Mouse (Mus musculus): Measurements from ENCODE around the gene Spns3. TPM values are rescaled to one million over a fixed set of nuclear protein-coding genes. Genes with fewer than 3 reads are reported as not detected.

Gene Spns3
- polyA plus RNA-seq, 1 experiment from 2014 or later: 0.15 TPM

GRCm38 (mm10) chr11:72573819-72574218 lies 23.5 kb upstream of the Spns3 start:
- H3K36me3 ChIP-seq: no peaks in the 10 kb centered on the region
- 85% methylated on average over 1 of the region's 1 CpGs for WGBS
- H3K27me3 ChIP-seq (ENCODE audit: low read depth, poor library complexity, severe bottlenecking): peaks cover 28% of the 10 kb centered on the region
- peaks cover 15% of the 10 kb centered on the region for H3K4me1 ChIP-seq
- H3K27ac ChIP-seq: no peak overlapping the region
- no peaks in the 10 kb centered on the region for H3K9me3 ChIP-seq (replicated peaks)
- no peak for DNase-seq (ENCODE audit: low spot score)
- H3K4me3 ChIP-seq: no peak overlapping the region

GRCm38 (mm10) chr11:72570319-72570979 lies 20.1 kb upstream of the Spns3 start:
- peak; percentile 86 for DNase-seq (ENCODE audit: low spot score)
- Histone ChIP-seq H3K36me3 (no peaks in the 10 kb centered on the region), H3K9me3 (replicated peaks) (no peaks in the 10 kb centered on the region), H3K4me3 (peak overlapping the region; percentile 26), H3K27me3 (ENCODE audit: low read depth, poor library complexity, severe bottlenecking) (peaks cover 6% of the 10 kb centered on the region; the same call in 1 of the 2 replicates), H3K27ac (no peak overlapping the region), H3K4me1 (no peaks in the 10 kb centered on the region)
- WGBS: 6% methylated on average over 18 of the region's 18 CpGs

GRCm38 (mm10) chr11:72569671-72570318 lies 19.5 kb upstream of the Spns3 start:
- 73% methylated on average over 11 of the region's 11 CpGs for WGBS
- Histone ChIP-seq H3K27ac (no peak overlapping the region), H3K36me3 (no peaks in the 10 kb centered on the region), H3K4me1 (no peaks in the 10 kb centered on the region), H3K9me3 (replicated peaks) (no peaks in the 10 kb centered on the region), H3K4me3 (no peak overlapping the region), H3K27me3 (ENCODE audit: low read depth, poor library complexity, severe bottlenecking) (peaks cover 6% of the 10 kb centered on the region; the same call in 1 of the 2 replicates)
- no peak for DNase-seq (ENCODE audit: low spot score)

- no peaks in the 10 kb centered on the region for H3K36me3 ChIP-seq
- no peak for DNase-seq (ENCODE audit: low spot score)
- WGBS: 45% methylated on average over 8 of the region's 8 CpGs
- H3K4me1 ChIP-seq: no peaks in the 10 kb centered on the region
- H3K27me3 ChIP-seq (ENCODE audit: low read depth, poor library complexity, severe bottlenecking): peaks cover 6% of the 10 kb centered on the region; the same call in 1 of the 2 replicates
- no peak overlapping the region for H3K27ac ChIP-seq
- no peaks in the 10 kb centered on the region for H3K9me3 ChIP-seq (replicated peaks)
- no peak overlapping the region for H3K4me3 ChIP-seq
Measured at GRCm38 (mm10) chr11:72569051-72569450, 18.7 kb upstream of the Spns3 start.

- no peak for DNase-seq (ENCODE audit: low spot score)
- Histone ChIP-seq H3K9me3 (replicated peaks) (no peaks in the 10 kb centered on the region), H3K27me3 (ENCODE audit: low read depth, poor library complexity, severe bottlenecking) (peaks cover 6% of the 10 kb centered on the region; the same call in 1 of the 2 replicates), H3K27ac (no peak overlapping the region), H3K4me3 (no peak overlapping the region), H3K4me1 (no peaks in the 10 kb centered on the region), H3K36me3 (no peaks in the 10 kb centered on the region)
- WGBS: 53% methylated on average over 10 of the region's 10 CpGs
Measured at GRCm38 (mm10) chr11:72566816-72567338, 16.6 kb upstream of the Spns3 start.

GRCm38 (mm10) chr11:72566304-72566703 lies 16.0 kb upstream of the Spns3 start:
- H3K4me3 ChIP-seq: no peak overlapping the region
- no peak overlapping the region for H3K27ac ChIP-seq
- DNase-seq (ENCODE audit: low spot score): no peak
- no peaks in the 10 kb centered on the region for H3K9me3 ChIP-seq (replicated peaks)
- no peaks in the 10 kb centered on the region for H3K36me3 ChIP-seq
- WGBS: 74% methylated on average over 7 of the region's 7 CpGs
- H3K27me3 ChIP-seq (ENCODE audit: low read depth, poor library complexity, severe bottlenecking): peaks cover 2% of the 10 kb centered on the region; the same call in 1 of the 2 replicates
- no peaks in the 10 kb centered on the region for H3K4me1 ChIP-seq

- no peak for DNase-seq (ENCODE audit: low spot score)
- Histone ChIP-seq H3K27ac (no peak overlapping the region), H3K4me3 (no peak overlapping the region), H3K9me3 (replicated peaks) (no peaks in the 10 kb centered on the region), H3K27me3 (ENCODE audit: low read depth, poor library complexity, severe bottlenecking) (no peaks in the 10 kb centered on the region), H3K36me3 (no peaks in the 10 kb centered on the region), H3K4me1 (no peaks in the 10 kb centered on the region)
- WGBS: 35% methylated on average over 6 of the region's 6 CpGs
Measured at GRCm38 (mm10) chr11:72564232-72564807, 14.0 kb upstream of the Spns3 start.

- DNase-seq (ENCODE audit: low spot score): no peak
- 75% methylated on average over 3 of the region's 3 CpGs for WGBS
- Histone ChIP-seq H3K36me3 (no peaks in the 10 kb centered on the region), H3K4me1 (no peaks in the 10 kb centered on the region), H3K4me3 (no peak overlapping the region), H3K9me3 (replicated peaks) (no peaks in the 10 kb centered on the region), H3K27ac (no peak overlapping the region), H3K27me3 (ENCODE audit: low read depth, poor library complexity, severe bottlenecking) (no peaks in the 10 kb centered on the region)
Measured at GRCm38 (mm10) chr11:72560661-72561060, 10.4 kb upstream of the Spns3 start.

GRCm38 (mm10) chr11:72558155-72558554 lies 7.8 kb upstream of the Spns3 start:
- WGBS: 80% methylated on average over 5 of the region's 5 CpGs
- Histone ChIP-seq H3K27me3 (ENCODE audit: low read depth, poor library complexity, severe bottlenecking) (no peaks in the 10 kb centered on the region), H3K27ac (no peak overlapping the region), H3K36me3 (no peaks in the 10 kb centered on the region), H3K4me3 (no peak overlapping the region), H3K4me1 (no peaks in the 10 kb centered on the region), H3K9me3 (replicated peaks) (no peaks in the 10 kb centered on the region)
- DNase-seq (ENCODE audit: low spot score): no peak

- 80% methylated on average over 2 of the region's 2 CpGs for WGBS
Measured at GRCm38 (mm10) chr11:72556953-72557352, 6.6 kb upstream of the Spns3 start.

GRCm38 (mm10) chr11:72556470-72556869 lies 6.2 kb upstream of the Spns3 start:
- no peak overlapping the region for H3K4me3 ChIP-seq
- H3K27ac ChIP-seq: no peak overlapping the region
- no peak for DNase-seq (ENCODE audit: low spot score)
- no peaks in the 10 kb centered on the region for H3K36me3 ChIP-seq
- H3K9me3 ChIP-seq (replicated peaks): no peaks in the 10 kb centered on the region
- H3K27me3 ChIP-seq (ENCODE audit: low read depth, poor library complexity, severe bottlenecking): no peaks in the 10 kb centered on the region
- no peaks in the 10 kb centered on the region for H3K4me1 ChIP-seq
- 93% methylated on average over 4 of the region's 4 CpGs for WGBS

More at GRCm38 (mm10) chr11:72556953-72557352, 6.6 kb upstream of the Spns3 start:
- Histone ChIP-seq H3K4me1 (no peaks in the 10 kb centered on the region), H3K27me3 (ENCODE audit: low read depth, poor library complexity, severe bottlenecking) (no peaks in the 10 kb centered on the region), H3K4me3 (no peak overlapping the region), H3K9me3 (replicated peaks) (no peaks in the 10 kb centered on the region), H3K27ac (no peak overlapping the region), H3K36me3 (no peaks in the 10 kb centered on the region)
- no peak for DNase-seq (ENCODE audit: low spot score)

- Histone ChIP-seq H3K27me3 (ENCODE audit: low read depth, poor library complexity, severe bottlenecking) (no peaks in the 10 kb centered on the region), H3K4me3 (no peak overlapping the region), H3K9me3 (replicated peaks) (no peaks in the 10 kb centered on the region), H3K27ac (no peak overlapping the region), H3K36me3 (no peaks in the 10 kb centered on the region), H3K4me1 (peaks cover 3% of the 10 kb centered on the region; the same call in 1 of the 2 replicates)
- DNase-seq (ENCODE audit: low spot score): no peak
- 82% methylated on average over 7 of the region's 7 CpGs for WGBS
Measured at GRCm38 (mm10) chr11:72551531-72552105, 1.3 kb upstream of the Spns3 start.

- DNase-seq (ENCODE audit: low spot score): no peak
- Histone ChIP-seq H3K4me1 (peaks cover 3% of the 10 kb centered on the region; the same call in 1 of the 2 replicates), H3K9me3 (replicated peaks) (no peaks in the 10 kb centered on the region), H3K4me3 (no peak overlapping the region), H3K27ac (no peak overlapping the region), H3K27me3 (ENCODE audit: low read depth, poor library complexity, severe bottlenecking) (no peaks in the 10 kb centered on the region), H3K36me3 (no peaks in the 10 kb centered on the region)
- 65% methylated on average over 3 of the region's 3 CpGs for WGBS
Measured at GRCm38 (mm10) chr11:72547181-72547580, 3.1 kb downstream of the Spns3 start.

All from limb, embryonic 10.5 days (tissue).